ENCODE assay signal across 18 mouse cellular contexts in the genomic region with DNA sequence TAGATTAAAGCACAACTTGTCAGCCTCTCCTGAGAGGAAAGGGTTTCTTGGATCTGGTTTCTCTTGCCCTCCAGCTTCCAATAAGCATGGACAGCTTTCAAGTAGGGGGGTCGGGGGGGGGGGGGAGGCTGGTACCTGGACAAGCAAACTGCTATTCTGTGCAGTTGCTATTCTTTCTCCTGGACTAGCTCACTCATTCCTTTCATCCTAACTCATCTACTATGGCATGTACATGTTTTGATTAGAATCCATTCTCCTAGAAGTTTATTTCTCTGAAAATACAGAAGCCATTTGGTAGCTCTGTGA.
"Had no signal": no experiment of that assay in that cellular context is flagged by ENCODE, and none has a peak within 500 bp of the region (broad histone marks: within the 10 kb centered on the region; RNA-seq: fewer than 3 reads in every experiment).

No protein-coding gene starts in this region.

- H3K27me3 ChIP-seq: intestine, embryonic 15.5 days; limb, embryonic 12.5 days; limb, embryonic 15.5 days; neural tube, embryonic 13.5 days; stomach, embryonic 15.5 days had no signal

- H3K9me3 ChIP-seq: intestine, embryonic 15.5 days; limb, embryonic 12.5 days; limb, embryonic 15.5 days; neural tube, embryonic 13.5 days; stomach, embryonic 15.5 days had no signal

- H3K4me3 ChIP-seq: intestine, embryonic 15.5 days; layer of hippocampus, adult 2 months; limb, embryonic 12.5 days; limb, embryonic 15.5 days; myocyte; neural tube, embryonic 13.5 days; stomach, embryonic 15.5 days had no signal

- H3K27ac ChIP-seq: intestine, embryonic 15.5 days; layer of hippocampus, adult 2 months; limb, embryonic 12.5 days; limb, embryonic 15.5 days; liver, embryonic 14.5 days; macrophage; neural tube, embryonic 13.5 days; stomach, embryonic 15.5 days had no signal

- H3K9ac ChIP-seq: intestine, embryonic 15.5 days; limb, embryonic 12.5 days; limb, embryonic 15.5 days; liver, embryonic 14.5 days; liver, postnatal 0 days; lung, embryonic 14.5 days; neural tube, embryonic 13.5 days; stomach, embryonic 15.5 days had no signal

- H3K36me3 ChIP-seq: intestine, embryonic 15.5 days; limb, embryonic 12.5 days; limb, embryonic 15.5 days; neural tube, embryonic 13.5 days; stomach, embryonic 15.5 days had no signal

- H3K4me1 ChIP-seq: intestine, embryonic 15.5 days; stomach, embryonic 15.5 days had no signal

- DNase-seq: kidney, adult 18-20 months; layer of hippocampus, adult 9-11 months; liver, postnatal 0 days; right cerebral cortex, postnatal 25 days; spleen, adult 18-20 months; thymus, postnatal 25 days had no signal

- ATAC-seq: liver, postnatal 0 days; midbrain, embryonic 16.5 days had no signal

- H3K4me2 ChIP-seq: intestine, embryonic 15.5 days; limb, embryonic 12.5 days; limb, embryonic 15.5 days; liver, embryonic 11.5 days; lung, embryonic 14.5 days; neural tube, embryonic 13.5 days; stomach, embryonic 15.5 days had no signal
